Mouse (Mus musculus): ENCODE measurements around the gene Tbc1d1.

DNA sequence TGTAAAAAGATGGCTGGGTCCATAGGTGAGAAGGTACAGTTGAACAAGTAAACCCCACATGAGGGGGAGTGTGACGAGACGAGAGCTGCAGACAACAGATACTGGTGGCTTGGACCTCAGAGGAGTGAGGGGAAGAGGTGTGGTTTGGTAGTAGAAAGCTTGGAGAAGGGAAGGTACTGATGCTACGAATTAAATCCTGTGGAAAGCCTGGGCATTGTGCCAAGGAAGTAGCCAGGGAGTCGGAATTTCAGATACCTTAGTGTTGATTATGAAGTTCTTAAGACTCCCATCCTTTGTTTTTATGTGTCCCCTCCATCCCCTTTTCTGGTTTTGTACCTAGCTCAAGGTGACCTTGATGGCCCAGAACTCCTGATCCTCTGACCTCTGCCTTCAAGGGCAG lies 124.5 kb downstream of the Tbc1d1 start:
- TF ChIP-seq TAL1 (IDR thresholded peaks at IDR 0.05; ENCODE audit: low read length) (no peak), GATA1 (IDR thresholded peaks at IDR 0.05; ENCODE audit: low read length) (no peak)
